Mouse (Mus musculus): Measurements from ENCODE around the gene Emp2.

Gene Emp2

GRCm38 (mm10) chr16:10313646-10314088 lies at the start of gene Emp2:
TSS of gene Emp2 (minus strand) at chr16:10313968.
- DNase-seq (ENCODE audit: low read depth, low spot score), result no peak

GRCm38 (mm10) chr16:10363061-10363460 lies 49.3 kb upstream of the Emp2 start:
- DNase-seq (ENCODE audit: low read depth, low spot score), result no peak

- no peak for DNase-seq (ENCODE audit: low read depth, low spot score)
Observed at GRCm38 (mm10) chr16:10359241-10359640, 45.5 kb upstream of the Emp2 start.

- DNase-seq (ENCODE audit: low read depth, low spot score), result no peak
Observed at GRCm38 (mm10) chr16:10358010-10358934, 44.5 kb upstream of the Emp2 start.

GRCm38 (mm10) chr16:10355004-10355403 lies 41.2 kb upstream of the Emp2 start:
- peak; percentile 69 for DNase-seq (ENCODE audit: low read depth, low spot score)

GRCm38 (mm10) chr16:10351050-10351636 lies 37.4 kb upstream of the Emp2 start:
- no peak for DNase-seq (ENCODE audit: low read depth, low spot score)

- DNase-seq (ENCODE audit: low read depth, low spot score), result no peak
Observed at GRCm38 (mm10) chr16:10349876-10350275, 36.1 kb upstream of the Emp2 start.

GRCm38 (mm10) chr16:10349436-10349835 lies 35.7 kb upstream of the Emp2 start:
- DNase-seq (ENCODE audit: low read depth, low spot score), result no peak

GRCm38 (mm10) chr16:10347551-10347950 lies 33.8 kb upstream of the Emp2 start:
- no peak for DNase-seq (ENCODE audit: low read depth, low spot score)

GRCm38 (mm10) chr16:10341110-10341509 lies 27.3 kb upstream of the Emp2 start:
- no peak for DNase-seq (ENCODE audit: low read depth, low spot score)

- no peak for DNase-seq (ENCODE audit: low read depth, low spot score)
Observed at GRCm38 (mm10) chr16:10339930-10340329, 26.2 kb upstream of the Emp2 start.

GRCm38 (mm10) chr16:10338601-10339000 lies 24.8 kb upstream of the Emp2 start:
- peak; percentile 55 for DNase-seq (ENCODE audit: low read depth, low spot score)

GRCm38 (mm10) chr16:10337422-10338197 lies 23.8 kb upstream of the Emp2 start:
- DNase-seq (ENCODE audit: low read depth, low spot score), result peak; percentile 39

GRCm38 (mm10) chr16:10336454-10337421 lies 23.0 kb upstream of the Emp2 start:
- peak; percentile 44 for DNase-seq (ENCODE audit: low read depth, low spot score)

GRCm38 (mm10) chr16:10335953-10336352 lies 22.2 kb upstream of the Emp2 start:
- no peak for DNase-seq (ENCODE audit: low read depth, low spot score)

- DNase-seq (ENCODE audit: low read depth, low spot score), result no peak
Observed at GRCm38 (mm10) chr16:10332732-10333131, 19.0 kb upstream of the Emp2 start.

GRCm38 (mm10) chr16:10330586-10331495 lies 17.1 kb upstream of the Emp2 start:
- DNase-seq (ENCODE audit: low read depth, low spot score), result no peak

GRCm38 (mm10) chr16:10327563-10328333 lies 14.0 kb upstream of the Emp2 start:
- DNase-seq (ENCODE audit: low read depth, low spot score), result no peak

Data from brain, adult 2 months (tissue).